In the genomic region with DNA sequence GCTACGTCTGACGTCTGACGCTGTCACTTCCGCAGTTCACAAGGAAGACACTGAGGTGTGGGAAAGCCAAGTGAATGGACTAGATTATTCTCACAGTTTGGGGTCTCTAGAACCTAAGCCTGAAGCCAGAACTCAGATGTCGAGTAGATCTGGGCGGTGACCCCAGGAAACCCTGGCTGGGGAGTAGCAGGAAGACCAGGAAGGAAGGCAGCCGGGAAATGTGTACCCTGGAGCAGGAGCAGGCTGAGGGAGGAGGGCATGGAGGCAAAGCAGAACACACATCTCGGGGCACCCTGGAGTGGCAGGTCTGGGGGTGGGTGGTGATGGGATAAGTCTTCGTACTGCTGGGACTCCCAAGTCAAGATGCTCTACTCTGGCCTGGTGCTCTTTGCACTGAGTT, we compare ENCODE assay signal across 18 mouse cellular contexts. TPM values are rescaled to one million over a fixed set of nuclear protein-coding genes. Genes with fewer than 3 reads are reported as not detected.
A peak's percentile ranks its signal among the peaks of the same experiment; 100 is the strongest.
DNase-seq lines count a peak whose midpoint lies in the region; ATAC-seq and TF ChIP-seq lines count a peak whose summit lies in the region.
"Had no signal": no experiment of that assay in that cellular context is flagged by ENCODE, and none has a peak within 500 bp of the region (broad histone marks: within the 10 kb centered on the region; RNA-seq: fewer than 3 reads in every experiment).

No protein-coding gene starts in this region.

- no peak for ATAC-seq in heart, embryonic 11.5 days (replicated peaks; ENCODE audit: insufficient number of reproducible peaks, low FRiP score, low TSS enrichment)
- ATAC-seq in CD4-positive, CD25-positive, alpha-beta regulatory T cell, adult 4 months: no peak
- ATAC-seq: forebrain, embryonic 14.5 days; intestine, postnatal 0 days had no signal

- H3K4me1 ChIP-seq in heart, embryonic 11.5 days (ENCODE audit: control insufficient read depth, insufficient read depth, low read length): no peaks in the 10 kb centered on the region
- H3K4me1 ChIP-seq in lung, adult 2 months (ENCODE audit: control insufficient read depth, insufficient read depth, low read length): peaks cover 7% of the 10 kb centered on the region
- peaks cover 23% of the 10 kb centered on the region for H3K4me1 ChIP-seq in olfactory bulb, adult 2 months (ENCODE audit: control insufficient read depth, insufficient read depth, low read length)

- H3K9ac ChIP-seq in heart, embryonic 11.5 days (ENCODE audit: low read depth, low read length): no peak overlapping the region
- H3K9ac ChIP-seq: embryonic facial prominence, embryonic 12.5 days had no signal

- DNase-seq in heart, adult 9 months (ENCODE audit: low spot score in 2 of 2): peak; percentile 11 to 25
- peak; percentile 48 for DNase-seq in kidney, postnatal 14 days
- no peak for DNase-seq in kidney, adult 11 months
- DNase-seq in lung, postnatal 36 days: peak; percentile 37
- DNase-seq in lung, adult 2 months: no peak
- DNase-seq: adrenal gland, adult 2 months; cerebellum, adult 9-11 months; gastrocnemius, postnatal 36 days; left cerebral cortex, postnatal 4 days; liver had no signal

- no peak overlapping the region for H3K4me3 ChIP-seq in heart, embryonic 11.5 days (ENCODE audit: low read depth, low read length)
- no peak overlapping the region for H3K4me3 ChIP-seq in lung, adult 2 months (replicated peaks; ENCODE audit: extremely low read depth, low read depth, low read length)
- no peak overlapping the region for H3K4me3 ChIP-seq in olfactory bulb, adult 2 months (ENCODE audit: insufficient read depth, low read depth, low read length)
- H3K4me3 ChIP-seq: embryonic facial prominence, embryonic 12.5 days; erythroblast, embryonic 14.5 days had no signal

- no peak for TF ChIP-seq CTCF in lung, adult 2 months (IDR thresholded peaks at IDR 0.05; ENCODE audit: insufficient read depth, low read length)
- TF ChIP-seq CTCF in olfactory bulb, adult 2 months (IDR thresholded peaks at IDR 0.05; ENCODE audit: insufficient read depth, low read depth, low read length): no peak

- peaks cover 3% of the 10 kb centered on the region; the same call in 1 of the 2 replicates for H3K27me3 ChIP-seq in heart, embryonic 11.5 days (ENCODE audit: control insufficient read depth, insufficient read depth, low read length)

- no peaks in the 10 kb centered on the region for H3K9me3 ChIP-seq in heart, embryonic 11.5 days (replicated peaks; ENCODE audit: control insufficient read depth, low read length)
- H3K9me3 ChIP-seq: embryonic facial prominence, embryonic 12.5 days had no signal

- WGBS in heart, embryonic 11.5 days (ENCODE audit: insufficient replicate concordance): 70% methylated on average over 9 of the region's 9 CpGs
- WGBS in lung, adult 2 months: 56% methylated on average over 9 of the region's 9 CpGs
- 82% methylated on average over 9 of the region's 9 CpGs for WGBS in olfactory bulb, adult 2 months

- H3K36me3 ChIP-seq in heart, embryonic 11.5 days (ENCODE audit: control insufficient read depth, insufficient read depth, low read length): no peaks in the 10 kb centered on the region
- H3K36me3 ChIP-seq: embryonic facial prominence, embryonic 12.5 days had no signal

- TF ChIP-seq POLR2A in lung, adult 2 months (IDR thresholded peaks at IDR 0.05; ENCODE audit: borderline replicate concordance, extremely low read depth, low read depth, low read length): no peak
- no peak for TF ChIP-seq POLR2A in olfactory bulb, adult 2 months (IDR thresholded peaks at IDR 0.05; ENCODE audit: insufficient read depth, low read depth, low read length)

- no peak overlapping the region for H3K27ac ChIP-seq in heart, embryonic 11.5 days (ENCODE audit: low read depth, low read length)
- H3K27ac ChIP-seq in olfactory bulb, adult 2 months (ENCODE audit: insufficient read depth, low read depth, low read length): 0 out of 2 replicates have a peak overlapping the region, but pooled peaks have one; percentile 12
- H3K27ac ChIP-seq: embryonic facial prominence, embryonic 12.5 days; stomach, postnatal 0 days had no signal

- H3K4me2 ChIP-seq in heart, embryonic 11.5 days: no peak overlapping the region
- H3K4me2 ChIP-seq: embryonic facial prominence, embryonic 12.5 days had no signal

RNA-seq across cellular contexts. Expression of gene Wscd1, which starts 11.3 kb away (rescaled TPM):
- 1.8 and 1.9 TPM in 2 replicates for polyA plus RNA-seq in heart, embryonic 11.5 days (2014; fragmentation: Nextera tagmentation; extraction: Ambion mirVana)
- 45.4 and 52.6 TPM in 2 replicates for polyA plus RNA-seq in lung, adult 2 months (2012; rRNA removed)
- polyA plus RNA-seq in olfactory bulb, adult 2 months (2012; ENCODE audit: insufficient read depth, insufficient read length, low replicate concordance, missing spikeins): not detected in 2 replicates
- polyA plus RNA-seq in CD4-positive, CD25-positive, alpha-beta regulatory T cell, adult 4 months (2017; shearing (Covaris generic)): not detected

Comparison
In these comparisons a context has a peak if more than half of its experiments do, and no peak if none do; other contexts are left out.
1. DNase-seq: peak in heart, adult 9 months (2 of 2), kidney, postnatal 14 days (single experiment) and lung, postnatal 36 days (single experiment); none in kidney, adult 11 months (single experiment) and lung, adult 2 months (single experiment).
2. RNA of gene Wscd1, which starts 11.3 kb away (polyA plus RNA-seq): 45.4 to 52.6 TPM in lung, adult 2 months; 1.8 to 1.9 TPM in heart, embryonic 11.5 days, not detected in olfactory bulb, adult 2 months and not detected in CD4-positive, CD25-positive, alpha-beta regulatory T cell, adult 4 months; every median in the first group is over 10 times any median in the second.